Mouse (Mus musculus) frontal cortex, postnatal 14 days (tissue): Measurements from ENCODE around the gene Kcnj14.

Experiments used
- DNase-seq, 2 experiments: peaks; one replicate each; pipeline ENCODE4 v3.0.0; 2022; ENCODE audit warnings: low spot score in 2 of 2

Kcnj14 gene

GRCm38 (mm10) chr7:45767500-45767899 lies 57.1 kb downstream of the Kcnj14 start:
- no peak for DNase-seq

GRCm38 (mm10) chr7:45766764-45767163 lies 57.8 kb downstream of the Kcnj14 start:
- DNase-seq = no peak
